Comparison of ENCODE assay signal across 15 mouse cellular contexts in genomic region chr5:131088866-131089265, GRCm38 (mm10).
A peak's percentile ranks its signal among the peaks of the same experiment; 100 is the strongest.
DNase-seq lines count a peak whose midpoint lies in the region; ATAC-seq and TF ChIP-seq lines count a peak whose summit lies in the region.
"Had no signal": no experiment of that assay in that cellular context is flagged by ENCODE, and none has a peak within 500 bp of the region (broad histone marks: within the 10 kb centered on the region; RNA-seq: fewer than 3 reads in every experiment).

No protein-coding gene starts in this region.

- no peak for TF ChIP-seq CTCF in intestine, postnatal 0 days (IDR thresholded peaks at IDR 0.05; ENCODE audit: low read depth)

- H3K9ac ChIP-seq in intestine, embryonic 14.5 days (ENCODE audit: low read length): no peak overlapping the region
- no peak overlapping the region for H3K9ac ChIP-seq in intestine, postnatal 0 days (ENCODE audit: low read depth, low read length)
- no peak overlapping the region for H3K9ac ChIP-seq in midbrain, embryonic 11.5 days (ENCODE audit: low read length)
- H3K9ac ChIP-seq in midbrain, embryonic 15.5 days: no peak overlapping the region
- no peak overlapping the region for H3K9ac ChIP-seq in intestine, embryonic 15.5 days
- no peak overlapping the region for H3K9ac ChIP-seq in stomach, embryonic 16.5 days (ENCODE audit: low read length)

- H3K27ac ChIP-seq in intestine, embryonic 14.5 days (ENCODE audit: low read depth): no peak overlapping the region
- H3K27ac ChIP-seq in intestine, postnatal 0 days (ENCODE audit: low read depth, low read length): no peak overlapping the region
- H3K27ac ChIP-seq in midbrain, embryonic 11.5 days (ENCODE audit: low read depth, low read length): no peak overlapping the region
- no peak overlapping the region for H3K27ac ChIP-seq in midbrain, embryonic 15.5 days
- no peak overlapping the region for H3K27ac ChIP-seq in intestine, embryonic 15.5 days
- no peak overlapping the region for H3K27ac ChIP-seq in stomach, embryonic 16.5 days (ENCODE audit: low read length)

- ATAC-seq in intestine, embryonic 14.5 days (replicated peaks; ENCODE audit: low FRiP score, low TSS enrichment, low read depth): no peak
- no peak for ATAC-seq in intestine, postnatal 0 days
- ATAC-seq in midbrain, embryonic 11.5 days (ENCODE audit: low FRiP score): no peak
- ATAC-seq in midbrain, embryonic 15.5 days (replicated peaks): no peak
- ATAC-seq in intestine, embryonic 15.5 days: 0 out of 2 replicates have a peak, but pooled peaks have one; percentile 17
- peak; percentile 50; the same call in 1 of the 2 replicates for ATAC-seq in stomach, embryonic 16.5 days (ENCODE audit: insufficient read depth, low FRiP score)

- no peak for DNase-seq in intestine, embryonic 14.5 days (ENCODE audit: low spot score)
- peak; percentile 76 for DNase-seq in midbrain, embryonic 11.5 days (ENCODE audit: low spot score, missing footprints)
- no peak for DNase-seq in right cerebral cortex, postnatal 14 days
- DNase-seq: cerebellum, postnatal 10 days; heart, adult 11 months; heart, postnatal 14 days; kidney, adult 11 months; left cerebral cortex, postnatal 4 days; lung, adult 18-20 months; thymus, postnatal 14 days had no signal

- no peaks in the 10 kb centered on the region for H3K36me3 ChIP-seq in intestine, embryonic 14.5 days (ENCODE audit: control insufficient read depth, insufficient read depth, low read length)
- H3K36me3 ChIP-seq in intestine, postnatal 0 days (ENCODE audit: control insufficient read depth, insufficient read depth): no peaks in the 10 kb centered on the region
- H3K36me3 ChIP-seq in midbrain, embryonic 11.5 days (ENCODE audit: control insufficient read depth, insufficient read depth, low read length): no peaks in the 10 kb centered on the region
- H3K36me3 ChIP-seq in midbrain, embryonic 15.5 days (replicated peaks): no peaks in the 10 kb centered on the region
- H3K36me3 ChIP-seq in intestine, embryonic 15.5 days: no peaks in the 10 kb centered on the region
- no peaks in the 10 kb centered on the region for H3K36me3 ChIP-seq in stomach, embryonic 16.5 days (ENCODE audit: control insufficient read depth, insufficient read depth, low read length)

- no peaks in the 10 kb centered on the region for H3K27me3 ChIP-seq in intestine, embryonic 14.5 days (replicated peaks; ENCODE audit: control insufficient read depth, insufficient read depth, low read length)
- no peaks in the 10 kb centered on the region for H3K27me3 ChIP-seq in intestine, postnatal 0 days (replicated peaks; ENCODE audit: control insufficient read depth, insufficient read depth, low read length)
- H3K27me3 ChIP-seq in midbrain, embryonic 11.5 days (ENCODE audit: control insufficient read depth, insufficient read depth, low read length): no peaks in the 10 kb centered on the region
- no peaks in the 10 kb centered on the region for H3K27me3 ChIP-seq in midbrain, embryonic 15.5 days (replicated peaks)
- H3K27me3 ChIP-seq in intestine, embryonic 15.5 days (replicated peaks): no peaks in the 10 kb centered on the region
- H3K27me3 ChIP-seq in stomach, embryonic 16.5 days (ENCODE audit: control insufficient read depth, insufficient read depth, low read length): no peaks in the 10 kb centered on the region

- peaks cover 3% of the 10 kb centered on the region; the same call in 1 of the 2 replicates for H3K4me1 ChIP-seq in intestine, embryonic 14.5 days (replicated peaks; ENCODE audit: control insufficient read depth, insufficient read depth, low read length)
- no peaks in the 10 kb centered on the region for H3K4me1 ChIP-seq in intestine, postnatal 0 days (replicated peaks; ENCODE audit: control insufficient read depth, insufficient read depth, low read length)
- H3K4me1 ChIP-seq in midbrain, embryonic 11.5 days (ENCODE audit: control insufficient read depth, insufficient read depth, low read length): no peaks in the 10 kb centered on the region
- H3K4me1 ChIP-seq in midbrain, embryonic 15.5 days: peaks cover 7% of the 10 kb centered on the region
- 0 out of 2 replicates have a peak, but pooled peaks cover 4% of the 10 kb centered on the region for H3K4me1 ChIP-seq in intestine, embryonic 15.5 days (replicated peaks)
- peaks cover 5% of the 10 kb centered on the region; the same call in 1 of the 2 replicates for H3K4me1 ChIP-seq in stomach, embryonic 16.5 days (ENCODE audit: control insufficient read depth, insufficient read depth, low read length)

- H3K4me3 ChIP-seq in intestine, embryonic 14.5 days (ENCODE audit: low read depth, low read length): no peak overlapping the region
- H3K4me3 ChIP-seq in intestine, postnatal 0 days (ENCODE audit: low read depth, low read length): no peak overlapping the region
- no peak overlapping the region for H3K4me3 ChIP-seq in midbrain, embryonic 11.5 days (ENCODE audit: low read depth, low read length)
- H3K4me3 ChIP-seq in midbrain, embryonic 15.5 days: no peak overlapping the region
- H3K4me3 ChIP-seq in intestine, embryonic 15.5 days (replicated peaks): no peak overlapping the region
- H3K4me3 ChIP-seq in stomach, embryonic 16.5 days (replicated peaks; ENCODE audit: low read length): no peak overlapping the region
- H3K4me3 ChIP-seq: erythroblast, embryonic 14.5 days had no signal

- peak overlapping the region; percentile 35 for H3K4me2 ChIP-seq in intestine, embryonic 14.5 days (ENCODE audit: low read length)
- no peak overlapping the region for H3K4me2 ChIP-seq in intestine, postnatal 0 days (replicated peaks; ENCODE audit: low read depth)
- H3K4me2 ChIP-seq in midbrain, embryonic 11.5 days: no peak overlapping the region
- H3K4me2 ChIP-seq in midbrain, embryonic 15.5 days: no peak overlapping the region
- peak overlapping the region; percentile 25 for H3K4me2 ChIP-seq in intestine, embryonic 15.5 days (replicated peaks)
- H3K4me2 ChIP-seq in stomach, embryonic 16.5 days (ENCODE audit: low read depth, low read length): peak overlapping the region; percentile 32

- 24% methylated on average over 11 of the region's 11 CpGs for WGBS in intestine, embryonic 14.5 days
- WGBS in intestine, postnatal 0 days: 47% methylated on average over 11 of the region's 11 CpGs
- WGBS in midbrain, embryonic 11.5 days: 76% methylated on average over 11 of the region's 11 CpGs
- WGBS in midbrain, embryonic 15.5 days: 46% methylated on average over 11 of the region's 11 CpGs
- 39% methylated on average over 11 of the region's 11 CpGs for WGBS in intestine, embryonic 15.5 days
- WGBS in stomach, embryonic 16.5 days: 34% methylated on average over 11 of the region's 11 CpGs

- no peaks in the 10 kb centered on the region for H3K9me3 ChIP-seq in intestine, embryonic 14.5 days (ENCODE audit: control insufficient read depth, low read length)
- no peaks in the 10 kb centered on the region for H3K9me3 ChIP-seq in intestine, postnatal 0 days (ENCODE audit: control insufficient read depth)
- no peaks in the 10 kb centered on the region for H3K9me3 ChIP-seq in midbrain, embryonic 11.5 days (ENCODE audit: control insufficient read depth, low read length)
- H3K9me3 ChIP-seq in midbrain, embryonic 15.5 days: no peaks in the 10 kb centered on the region
- H3K9me3 ChIP-seq in intestine, embryonic 15.5 days: no peaks in the 10 kb centered on the region
- H3K9me3 ChIP-seq in stomach, embryonic 16.5 days (replicated peaks; ENCODE audit: control insufficient read depth, low read length): no peaks in the 10 kb centered on the region

Comparison
In these comparisons a context has a peak if more than half of its experiments do, and no peak if none do; other contexts are left out.
1. ATAC-seq: peak in intestine, embryonic 15.5 days (single experiment) and stomach, embryonic 16.5 days (single experiment); none in intestine, embryonic 14.5 days (single experiment), intestine, postnatal 0 days (single experiment), midbrain, embryonic 11.5 days (single experiment) and midbrain, embryonic 15.5 days (single experiment).
2. H3K4me2 ChIP-seq: peak in intestine, embryonic 14.5 days (single experiment), intestine, embryonic 15.5 days (single experiment) and stomach, embryonic 16.5 days (single experiment); none in intestine, postnatal 0 days (single experiment), midbrain, embryonic 11.5 days (single experiment) and midbrain, embryonic 15.5 days (single experiment).